Mouse (Mus musculus) spleen, adult 2 months (tissue): ENCODE measurements around the gene Mfsd4a. TPM values are rescaled to one million over a fixed set of nuclear protein-coding genes. Genes with fewer than 3 reads are reported as not detected.

Experiments
- DNase-seq, 2 experiments: peaks; one replicate each; pipeline versions ENCODE4 v3.0.0 to v3.0.0-alpha.2; 2012 to 2021; ENCODE audit warnings: low spot score in 2 of 2, low read depth in 1 of 2
- H3K27ac ChIP-seq: fragments of 200-500 bp; 2 replicates; pipeline ENCODE4 v1.5.1; 2012; ENCODE audit warnings: low read length, inconsistent platforms; ENCODE audit not compliant: insufficient read depth
- H3K27me3 ChIP-seq: fragments of 200-500 bp; 2 replicates; pipeline ENCODE4 v1.6.1; 2012; ENCODE audit warnings: mild to moderate bottlenecking, moderate library complexity, low read length, inconsistent platforms; ENCODE audit not compliant: control insufficient read depth, insufficient read depth
- H3K36me3 ChIP-seq: fragments of 200-500 bp; 2 replicates; pipeline ENCODE4 v1.6.1; 2012; ENCODE audit warnings: mild to moderate bottlenecking, low read length, inconsistent platforms; ENCODE audit not compliant: control insufficient read depth, insufficient read depth
- H3K4me1 ChIP-seq: fragments of 200-500 bp; 2 replicates; pipeline ENCODE4 v1.6.1; 2011; ENCODE audit warnings: inconsistent platforms; ENCODE audit not compliant: control insufficient read depth, insufficient read depth, insufficient read length
- H3K4me3 ChIP-seq: fragments of 200-500 bp; 2 replicates; pipeline ENCODE4 v1.5.1; 2011; ENCODE audit warnings: mild to moderate bottlenecking, inconsistent platforms; ENCODE audit not compliant: insufficient read depth, insufficient read length; ENCODE audit errors: extremely low read depth
- CTCF ChIP-seq: fragments of 200-500 bp; IDR thresholded peaks from 2 replicates; pipeline ENCODE4 v1.5.1; 2011; ENCODE audit warnings: mild to moderate bottlenecking, inconsistent platforms; ENCODE audit not compliant: insufficient read depth, insufficient read length, insufficient replicate concordance; ENCODE audit errors: extremely low read depth
- POLR2A ChIP-seq: fragments of 200-500 bp; IDR thresholded peaks from 2 replicates; pipeline ENCODE4 v1.6.1; 2011; ENCODE audit warnings: low read depth, low read length, inconsistent platforms
- WGBS: fragments of 180-500 bp; shearing (Covaris S2); methylation state at CpG from one replicate; pipeline ENCODE4 v1.1.7; 2018; 5-methylcytosine and 5-hydroxymethylcytosine counted together
- polyA plus RNA-seq: library from polyadenylated mRNA; depleted of rRNA; stranded (reverse); fragments of >200 nt; gene quantifications from 2 replicates; pipeline ENCODE4 v1.2.3, GENCODE M21; 2012; rRNA removed

Mfsd4a gene
- polyA plus RNA-seq, 1 experiment = 1.0 TPM

DNA sequence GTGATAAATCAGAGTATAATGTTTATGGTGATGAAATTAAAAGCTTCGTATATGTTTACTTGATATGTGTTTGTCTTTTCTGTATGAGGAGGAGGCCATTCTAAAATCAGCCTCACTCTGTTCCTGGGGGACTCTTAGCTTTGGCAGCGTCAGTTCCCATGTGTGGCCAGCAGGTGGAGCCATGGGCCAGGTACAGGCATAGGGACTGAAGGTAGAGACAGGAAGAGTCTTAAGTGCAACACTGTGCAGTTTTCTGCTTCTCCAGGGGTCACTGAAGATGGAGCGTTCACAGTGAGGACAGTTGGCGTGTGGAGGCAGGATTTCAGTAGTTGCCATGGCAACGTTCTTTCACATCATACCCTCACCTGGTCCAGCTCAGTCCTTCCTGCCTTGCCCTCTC lies 85.0 kb downstream of the Mfsd4a start:
- no peak overlapping the region for H3K27ac ChIP-seq
- 14% methylated on average over 5 of the region's 5 CpGs for WGBS

DNA sequence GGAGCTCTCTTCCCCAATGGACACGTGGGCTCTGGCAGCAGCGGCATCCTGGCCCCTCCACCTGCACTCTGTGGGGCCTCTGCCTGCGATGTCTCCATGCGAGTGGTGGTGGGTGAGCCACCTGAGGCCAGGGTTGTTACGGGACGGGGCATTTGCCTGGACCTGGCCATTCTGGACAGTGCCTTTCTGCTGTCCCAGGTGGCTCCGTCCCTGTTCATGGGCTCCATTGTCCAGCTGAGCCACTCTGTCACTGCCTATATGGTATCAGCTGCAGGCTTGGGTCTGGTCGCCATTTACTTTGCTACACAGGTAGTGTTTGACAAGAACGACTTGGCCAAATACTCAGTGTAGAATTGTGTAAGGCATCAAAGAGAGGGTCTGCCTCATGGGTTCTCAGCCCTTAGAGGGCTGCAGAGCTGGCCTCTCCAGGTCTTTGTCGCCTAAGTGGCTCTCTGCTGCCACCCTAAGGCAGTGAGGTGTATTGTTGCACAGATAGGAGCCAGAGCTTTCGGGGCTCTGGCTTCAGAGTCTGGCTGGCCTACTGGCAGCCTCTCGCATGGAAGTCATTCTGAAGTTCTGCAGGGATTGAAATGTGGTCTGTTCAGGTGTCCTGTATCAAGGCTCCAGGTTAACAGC lies 86.4 kb downstream of the Mfsd4a start:
- Histone ChIP-seq H3K4me1 (no peaks in the 10 kb centered on the region), H3K36me3 (no peaks in the 10 kb centered on the region), H3K27ac (no peak overlapping the region), H3K4me3 (no peak overlapping the region), H3K27me3 (no peaks in the 10 kb centered on the region)
- DNase-seq = peak; percentile 23 to 69
- TF ChIP-seq POLR2A (no peak), CTCF (peak; percentile 74; the same call in 1 of the 2 replicates)
- 60% methylated on average over 12 of the region's 12 CpGs for WGBS

More for the DNA sequence above, 85.0 kb downstream of the Mfsd4a start:
- no peak for TF ChIP-seq POLR2A
- peak; percentile 98; the same call in 1 of the 2 replicates for TF ChIP-seq CTCF
- H3K27me3 ChIP-seq = no peaks in the 10 kb centered on the region
- no peaks in the 10 kb centered on the region for H3K4me1 ChIP-seq
- H3K36me3 ChIP-seq = no peaks in the 10 kb centered on the region
- peak; percentile 48 to 80 for DNase-seq
- no peak overlapping the region for H3K4me3 ChIP-seq

GRCm38 (mm10) chr1:131980471-131980870 lies 87.4 kb downstream of the Mfsd4a start:
- no peak overlapping the region for H3K4me3 ChIP-seq
- no peaks in the 10 kb centered on the region for H3K4me1 ChIP-seq
- TF ChIP-seq POLR2A = no peak
- no peak for TF ChIP-seq CTCF
- no peaks in the 10 kb centered on the region for H3K36me3 ChIP-seq
- H3K27ac ChIP-seq = no peak overlapping the region
- WGBS = 67% methylated on average over 2 of the region's 2 CpGs
- H3K27me3 ChIP-seq = no peaks in the 10 kb centered on the region
- no peak for DNase-seq

- TF ChIP-seq CTCF (no peak), POLR2A (no peak)
- no peak for DNase-seq
- H3K27me3 ChIP-seq = no peaks in the 10 kb centered on the region
- H3K27ac ChIP-seq = peak overlapping the region; percentile 35; the same call in 1 of the 2 replicates
- no peaks in the 10 kb centered on the region for H3K36me3 ChIP-seq
- no peaks in the 10 kb centered on the region for H3K4me1 ChIP-seq
- H3K4me3 ChIP-seq = 0 out of 2 replicates have a peak overlapping the region, but pooled peaks have one; percentile 22
- WGBS = 86% methylated on average over 5 of the region's 5 CpGs
These were observed 91.0 kb downstream of the Mfsd4a start for GRCm38 (mm10) chr1:131976886-131977285.

DNA sequence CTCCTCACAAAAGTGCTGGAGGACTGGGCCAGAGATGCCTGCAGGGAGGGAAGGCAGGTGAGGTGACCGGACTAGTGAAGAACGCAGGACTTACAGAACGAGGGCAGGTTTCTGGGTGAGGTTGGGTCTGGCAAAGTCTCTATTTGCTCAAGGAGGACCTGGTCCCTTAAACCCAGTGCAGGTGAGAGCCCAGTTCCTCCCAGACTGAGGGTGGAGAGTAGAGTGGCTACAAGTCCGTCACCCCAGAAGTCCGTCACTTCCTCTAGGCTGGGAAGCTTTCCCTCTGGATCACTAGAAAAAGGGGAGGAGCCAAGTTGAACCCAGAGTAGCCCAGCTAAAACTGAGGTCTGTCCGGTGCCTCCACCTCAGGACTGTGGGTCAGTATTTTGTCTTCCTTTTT lies 93.9 kb downstream of the Mfsd4a start:
- no peak for DNase-seq
- Histone ChIP-seq H3K4me3 (no peak overlapping the region), H3K36me3 (no peaks in the 10 kb centered on the region), H3K27ac (no peak overlapping the region), H3K27me3 (no peaks in the 10 kb centered on the region), H3K4me1 (no peaks in the 10 kb centered on the region)
- 86% methylated on average over 6 of the region's 6 CpGs for WGBS
- TF ChIP-seq CTCF (no peak), POLR2A (no peak)

Other genes starting within 250 kb of the Mfsd4a start
- gene Slc41a1, start 240.6 kb downstream of the Mfsd4a start, polyA plus RNA-seq = 22.9 and 41.1 TPM in 2 replicates
- gene Rab29, start 200.8 kb downstream of the Mfsd4a start, polyA plus RNA-seq = 30.1 and 35.7 TPM in 2 replicates
- gene Nucks1, start 157.5 kb downstream of the Mfsd4a start, polyA plus RNA-seq = 4.5 and 4.7 TPM in 2 replicates
- gene Slc45a3, start 105.1 kb downstream of the Mfsd4a start, polyA plus RNA-seq = 23.9 and 28.0 TPM in 2 replicates
- 33.1 and 33.5 TPM in 2 replicates for gene Elk4, start 60.5 kb downstream of the Mfsd4a start, polyA plus RNA-seq
- gene Cdk18, start 71.6 kb upstream of the Mfsd4a start, polyA plus RNA-seq = 2.3 and 2.5 TPM in 2 replicates
- gene Lemd1, start 123.4 kb upstream of the Mfsd4a start, polyA plus RNA-seq = not detected in 2 replicates
- gene AC124108.1, start 123.4 kb upstream of the Mfsd4a start, polyA plus RNA-seq = not detected in 2 replicates
- gene Gm10188, start 161.7 kb upstream of the Mfsd4a start, polyA plus RNA-seq = not detected in 2 replicates
- gene Klhdc8a, start 230.6 kb upstream of the Mfsd4a start, polyA plus RNA-seq = 0.59 and 0.68 TPM in 2 replicates
- gene Nuak2, start 248.1 kb upstream of the Mfsd4a start, polyA plus RNA-seq = 17.4 and 25.5 TPM in 2 replicates